Mouse (Mus musculus) brain, adult 2 months (tissue): ENCODE measurements at regions not wholly inside any gene's neighbourhood (a gene's known extent, or its start where the extent isn't known, plus 50 kb on each side); places are given as distances from the start of the nearest gene placed in this dataset.
A peak's percentile ranks its signal among the peaks of the same experiment; 100 is the strongest.

Experiments used
- DNase-seq: peaks from one replicate; pipeline ENCODE4 v3.0.0; 2011; ENCODE audit warnings: low read depth, low spot score

- DNase-seq: peak; percentile 52
Observed at GRCm38 (mm10) chr5:55885658-55886312, 1832.0 kb upstream of the Pcdh7 start.

DNA sequence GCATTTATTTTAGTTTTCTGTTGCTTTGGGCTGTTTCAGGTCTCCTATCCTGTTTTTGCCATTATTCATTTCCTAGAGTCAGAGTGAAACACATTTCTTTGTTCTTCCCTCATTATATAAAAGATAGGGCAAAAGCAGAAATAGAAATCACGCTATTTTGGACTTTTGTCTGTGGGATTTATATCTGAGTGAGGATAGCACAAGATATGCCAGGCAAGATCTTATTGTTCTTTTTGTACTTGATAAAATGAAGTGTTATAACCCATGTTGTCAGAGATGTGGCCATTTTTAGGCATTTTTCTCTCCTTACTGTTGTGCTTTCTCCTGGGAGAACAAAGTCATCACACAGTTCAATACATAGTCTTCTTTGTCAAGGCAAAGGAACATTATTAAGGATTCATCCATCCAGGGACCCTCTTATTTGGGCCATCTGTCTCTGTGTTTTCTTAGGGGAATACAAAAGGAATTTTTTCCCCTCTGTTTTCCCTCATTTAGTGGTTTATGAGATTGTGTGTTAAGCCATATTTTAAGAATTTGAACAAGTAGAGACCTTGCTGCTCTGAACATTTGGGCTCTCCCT is 1825.9 kb upstream of the Pcdh7 start:
- DNase-seq: peak; percentile 36

DNA sequence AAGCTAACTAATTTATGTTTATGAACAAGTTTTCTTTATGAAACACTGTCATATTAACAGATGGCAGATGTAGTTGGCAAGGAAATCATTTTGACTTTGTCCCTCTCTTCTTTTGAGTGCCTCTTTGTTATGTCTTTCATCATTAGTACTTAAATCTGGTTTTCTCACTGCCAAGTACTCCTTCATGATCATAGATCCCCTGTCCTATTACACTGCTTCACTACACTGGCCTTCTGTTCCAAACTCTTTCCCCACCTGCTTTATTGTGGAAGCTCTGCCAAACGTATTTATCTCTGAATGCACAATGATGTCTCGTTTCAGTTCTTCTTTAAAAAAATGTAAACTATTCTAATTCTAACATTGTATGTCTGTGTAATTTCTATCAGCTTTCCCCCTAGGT is 1776.3 kb upstream of the Pcdh7 start:
- peak; percentile 5 for DNase-seq

- peak; percentile 1 for DNase-seq
Observed at GRCm38 (mm10) chr5:55976505-55976904, 1741.3 kb upstream of the Pcdh7 start.

DNA sequence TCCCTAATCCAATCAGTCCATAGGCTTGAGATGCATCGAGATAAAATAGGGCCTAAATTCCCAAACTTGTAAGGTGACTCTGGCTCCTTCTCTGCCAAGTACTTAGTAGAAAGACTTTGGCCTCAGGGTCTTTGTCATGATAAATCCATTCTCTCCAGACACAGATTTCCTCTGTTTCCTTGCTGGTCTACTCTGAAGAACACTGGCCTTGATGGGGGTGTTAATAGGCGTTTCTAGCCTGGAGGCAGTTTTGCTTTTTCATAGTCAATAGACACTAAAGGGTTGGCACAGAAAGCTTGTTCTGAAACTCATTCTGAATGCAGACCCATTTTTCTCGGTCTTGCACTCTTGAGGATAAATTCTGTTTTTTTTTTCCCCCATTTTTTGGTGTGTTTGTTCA is 1709.9 kb upstream of the Pcdh7 start:
- DNase-seq: peak; percentile 4

- DNase-seq: no peak
Observed at GRCm38 (mm10) chr5:56020463-56020862, 1697.3 kb upstream of the Pcdh7 start.
